Mouse (Mus musculus) limb, embryonic 11.5 days (tissue): Measurements from ENCODE around the gene Ctnnb1. TPM values are rescaled to one million over a fixed set of nuclear protein-coding genes. Genes with fewer than 3 reads are reported as not detected.

ENCODE experiments used
- ATAC-seq: fragments of 200-750 bp; cut with Nextera tagmentation; 2 replicates; pipeline ENCODE4 v1.8.0; 2017; ENCODE audit warnings: low read depth; ENCODE audit not compliant: insufficient number of reproducible peaks, low FRiP score, low TSS enrichment
- DNase-seq: peaks from one replicate; pipeline ENCODE4 v3.0.0-alpha.2; 2015; ENCODE audit warnings: low spot score
- H3K27ac ChIP-seq: fragments of 300-500 bp; sonication (generic); replicated peaks from 2 replicates; pipeline ENCODE4 v1.5.1; 2014; ENCODE audit warnings: low read depth, mild to moderate bottlenecking, low read length
- H3K27me3 ChIP-seq: fragments of 300-500 bp; sonication (generic); 2 replicates; pipeline ENCODE4 v1.6.1; 2014; ENCODE audit warnings: mild to moderate bottlenecking, low read length, mixed read lengths; ENCODE audit not compliant: control insufficient read depth, insufficient read depth
- H3K36me3 ChIP-seq: fragments of 300-500 bp; sonication (generic); 2 replicates; pipeline ENCODE4 v1.6.1; 2014; ENCODE audit warnings: mild to moderate bottlenecking, low read length, moderate library complexity, mixed read lengths; ENCODE audit not compliant: control insufficient read depth, insufficient read depth
- H3K4me1 ChIP-seq: fragments of 300-500 bp; sonication (generic); 2 replicates; pipeline ENCODE4 v1.6.1; 2014; ENCODE audit warnings: low read length, mixed read lengths; ENCODE audit not compliant: control insufficient read depth, insufficient read depth
- H3K4me2 ChIP-seq: fragments of 300-500 bp; sonication (generic); 2 replicates; pipeline ENCODE4 v1.6.1; 2014; ENCODE audit warnings: low read depth, mild to moderate bottlenecking, moderate library complexity; ENCODE audit not compliant: severe bottlenecking
- H3K4me3 ChIP-seq: fragments of 300-500 bp; sonication (generic); 2 replicates; pipeline ENCODE4 v1.5.1; 2014; ENCODE audit warnings: low read depth, low read length
- H3K9ac ChIP-seq: fragments of 300-500 bp; sonication (generic); 2 replicates; pipeline ENCODE4 v1.6.1; 2014; ENCODE audit warnings: mild to moderate bottlenecking, low read length
- H3K9me3 ChIP-seq: fragments of 300-500 bp; sonication (generic); 2 replicates; pipeline ENCODE4 v1.6.1; 2016; ENCODE audit warnings: low read length; ENCODE audit not compliant: control insufficient read depth
- WGBS: fragments of 180-500 bp; shearing (Covaris S2); extraction: QIAGEN DNeasy Blood & Tissue Kit; methylation state at CpG from one replicate; pipeline ENCODE4 v1.1.7; 2014; 5-methylcytosine and 5-hydroxymethylcytosine counted together
- microRNA-seq: library from miRNA; unstranded; fragments of <30 nt; microRNA quantifications from one replicate; pipeline ENCODE4, GENCODE M21; 2016
- polyA plus RNA-seq: library from polyadenylated mRNA; unstranded; fragments of >200 nt; fragmentation: Nextera tagmentation; extraction: Ambion mirVana; gene quantifications from 2 replicates; pipeline ENCODE4 v1.2.1, GENCODE M21; 2014

Gene Ctnnb1
- polyA plus RNA-seq, 1 experiment from 2014 or later, result 836 TPM

GRCm38 (mm10) chr9:121000641-121001320, 71.8 kb downstream of the Ctnnb1 start:
- no peak for DNase-seq

DNA sequence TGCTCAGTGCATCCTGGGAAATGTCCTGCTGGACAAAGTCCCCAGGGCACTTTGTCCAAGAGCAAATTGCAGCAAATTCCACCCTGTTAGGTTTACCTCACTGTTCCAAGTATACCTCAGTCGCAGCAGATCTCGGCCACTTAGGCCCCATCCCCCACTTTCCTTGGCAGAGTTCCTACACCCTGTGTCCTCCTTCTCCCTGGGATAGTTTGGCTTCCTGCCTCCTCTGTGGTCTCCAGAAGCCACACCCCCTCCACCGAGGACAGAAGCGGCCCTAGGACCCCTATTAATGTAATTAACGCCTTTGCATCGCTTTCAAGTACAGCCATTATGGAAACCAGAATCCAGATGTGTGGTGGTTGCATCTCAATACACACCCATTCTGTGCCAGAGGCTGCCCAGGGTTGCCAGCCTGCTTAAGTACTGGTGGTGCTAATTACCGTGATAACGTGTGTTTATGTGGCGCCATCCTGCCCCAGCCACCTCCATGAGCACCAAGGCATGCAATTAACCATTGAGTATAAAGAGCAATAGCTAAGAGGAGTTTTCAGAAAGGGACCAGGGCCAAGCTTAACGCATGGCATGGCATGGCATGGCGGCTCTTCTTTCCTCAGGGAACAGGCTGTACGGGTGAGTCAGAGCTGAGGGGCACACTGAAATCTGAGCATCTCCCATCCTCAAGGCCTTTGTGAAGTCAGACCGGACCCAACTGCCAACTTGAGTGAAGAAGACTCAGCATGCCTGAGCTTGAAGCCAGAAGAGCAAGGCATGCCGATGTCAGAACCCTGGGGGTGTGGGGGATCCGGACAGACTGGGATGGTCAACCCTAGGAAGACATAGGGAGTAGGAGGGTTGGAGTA, 72.9 kb downstream of the Ctnnb1 start:
- DNase-seq (no peak), ATAC-seq (no peak)
- Histone ChIP-seq H3K4me1 (no peaks in the 10 kb centered on the region), H3K4me3 (no peak overlapping the region), H3K27ac (no peak overlapping the region), H3K9me3 (no peaks in the 10 kb centered on the region), H3K36me3 (no peaks in the 10 kb centered on the region), H3K4me2 (no peak overlapping the region), H3K27me3 (no peaks in the 10 kb centered on the region), H3K9ac (no peak overlapping the region)
- 53% methylated on average over 15 of the region's 15 CpGs for WGBS

More at GRCm38 (mm10) chr9:121000641-121001320, 71.8 kb downstream of the Ctnnb1 start:
- Histone ChIP-seq H3K4me1 (no peaks in the 10 kb centered on the region), H3K27me3 (no peaks in the 10 kb centered on the region), H3K4me2 (no peak overlapping the region), H3K36me3 (no peaks in the 10 kb centered on the region), H3K4me3 (no peak overlapping the region), H3K9me3 (no peaks in the 10 kb centered on the region), H3K27ac (no peak overlapping the region), H3K9ac (no peak overlapping the region)
- no peak for ATAC-seq
- WGBS, result 83% methylated on average over 7 of the region's 7 CpGs

GRCm38 (mm10) chr9:121005961-121006360, 76.9 kb downstream of the Ctnnb1 start:
- 86% methylated on average over 7 of the region's 7 CpGs for WGBS
- no peak overlapping the region for H3K4me3 ChIP-seq
- DNase-seq, result no peak
- H3K9ac ChIP-seq, result no peak overlapping the region
- H3K27ac ChIP-seq, result no peak overlapping the region
- no peaks in the 10 kb centered on the region for H3K4me1 ChIP-seq
- H3K27me3 ChIP-seq, result no peaks in the 10 kb centered on the region
- no peaks in the 10 kb centered on the region for H3K36me3 ChIP-seq
- H3K4me2 ChIP-seq, result no peak overlapping the region
- no peak for ATAC-seq
- H3K9me3 ChIP-seq, result no peaks in the 10 kb centered on the region

Small RNA genes lying within 50 kb of the gene (microRNA-seq; reads per million reads assigned to microRNA genes)
- not detected for gene Mir7090
